Mouse (Mus musculus) embryonic fibroblast, embryonic 13.5 days (primary cell): Measurements from ENCODE around the gene Stx7.

Source experiments
- CTCF ChIP-seq: IDR thresholded peaks from 2 replicates; pipeline ENCODE4 v1.5.1; 2011; ENCODE audit warnings: mild to moderate bottlenecking, control low read depth, low read length, moderate library complexity, borderline replicate concordance; ENCODE audit not compliant: insufficient read depth
- POLR2A ChIP-seq: IDR thresholded peaks from 2 replicates; pipeline ENCODE4 v1.6.1; 2011; ENCODE audit warnings: low read depth, mild to moderate bottlenecking, control low read depth, low read length, moderate library complexity

GRCm38 (mm10) chr10:24167978-24168583, 19.0 kb downstream of the Stx7 start:
- TF ChIP-seq CTCF (no peak), POLR2A (no peak)
